Mouse (Mus musculus): ENCODE measurements around the gene Serpinb9g. TPM values are rescaled to one million over a fixed set of nuclear protein-coding genes. Genes with fewer than 3 reads are reported as not detected.
"Not testable (repeated sequence)": the region's sequence is repeated elsewhere in the genome, so short reads cannot be mapped to it uniquely, and the experiment has no call there.

Serpinb9g gene
- not detected for total RNA-seq (2021)

- DNase-seq (ENCODE audit: low spot score); intact Hi-C loops (cut with DNase I): not testable (repeated sequence)
Observed at GRCm38 (mm10) chr13:33484490-33484889, at the start of gene Serpinb9g. Gene Serpinb9g (plus strand): TSS chr13:33484790.

GRCm38 (mm10) chr13:33483872-33484271, 718 bp upstream of the Serpinb9g start:
- intact Hi-C loops (cut with DNase I); DNase-seq (ENCODE audit: low spot score): not testable (repeated sequence)

GRCm38 (mm10) chr13:33524629-33525028, 40.0 kb downstream of the Serpinb9g start:
- intact Hi-C loops (cut with DNase I) = no loop called here
- no peak for DNase-seq (ENCODE audit: low spot score)

GRCm38 (mm10) chr13:33532814-33533213, 48.2 kb downstream of the Serpinb9g start:
- DNase-seq (ENCODE audit: low spot score) = no peak
- intact Hi-C loops (cut with DNase I) = no loop called here

Other genes with a start within 250 kb of the Serpinb9g start
- not detected for gene Serpinb9e, start 235.2 kb upstream of the Serpinb9g start, total RNA-seq (2021)
- gene Serpinb9f, start 160.7 kb upstream of the Serpinb9g start, total RNA-seq (2021) = not detected
- not detected for gene Gm11397, start 89.0 kb upstream of the Serpinb9g start, total RNA-seq (2021)
- gene Serpinb6d, start 176.6 kb downstream of the Serpinb9g start, total RNA-seq (2021) = not detected

Data from heart, postnatal 25 days (tissue).